Mouse (Mus musculus) cortical plate, adult 2 months (tissue): ENCODE data around the gene Anapc15-ps.

Source experiments
- CTCF ChIP-seq: fragments of 200-500 bp; IDR thresholded peaks from 2 replicates; pipeline ENCODE4 v1.5.1; 2011; ENCODE audit warnings: mild to moderate bottlenecking, control low read depth, low read length; ENCODE audit not compliant: insufficient read depth; ENCODE audit errors: extremely low read depth
- POLR2A ChIP-seq: fragments of 200-500 bp; IDR thresholded peaks from 2 replicates; pipeline ENCODE4 v1.6.1; 2011; ENCODE audit warnings: mild to moderate bottlenecking, low read length, control low read depth; ENCODE audit not compliant: insufficient read depth; ENCODE audit errors: extremely low read depth

- no peak for TF ChIP-seq POLR2A
- TF ChIP-seq CTCF: no peak
Measured at GRCm38 (mm10) chr10:95687558-95688141, 14.4 kb upstream of the Anapc15-ps start.
